Mouse (Mus musculus): Measurements from ENCODE around the gene Slc39a10. TPM values are rescaled to one million over a fixed set of nuclear protein-coding genes. Genes with fewer than 3 reads are reported as not detected.

Slc39a10 gene
- total RNA-seq, 1 experiment = 71.5 TPM

DNA sequence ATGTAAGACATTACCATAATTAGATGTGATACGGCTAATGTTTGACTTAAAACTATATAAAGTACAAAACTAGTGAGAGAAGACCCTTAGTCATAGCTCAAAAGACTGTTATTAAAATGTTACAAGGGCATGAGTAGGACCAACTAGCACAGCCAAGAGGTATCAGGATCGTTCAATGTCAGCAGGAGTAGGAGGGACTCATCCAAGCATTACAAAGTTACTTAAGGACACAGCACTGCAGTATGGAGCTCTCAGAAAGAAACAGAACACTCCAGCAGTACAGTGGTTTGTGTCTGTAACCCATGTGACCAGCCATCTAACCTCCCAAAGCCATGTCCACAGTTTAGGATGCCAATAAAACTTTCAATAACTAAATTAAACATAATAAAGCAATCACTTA is 48.4 kb downstream of the Slc39a10 start:
- Histone ChIP-seq H3K4me3 (ENCODE audit: insufficient read depth in 1 of 2, low read depth in 1 of 2, low read length in 2 of 2, poor library complexity in 1 of 2, severe bottlenecking in 1 of 2) (no peak overlapping the region), H3K27ac (ENCODE audit: insufficient read depth, low read depth, low read length, poor library complexity, severe bottlenecking) (no peak overlapping the region), H3K4me1 (ENCODE audit: control insufficient read depth in 2 of 2, insufficient read depth in 2 of 2, low read length in 2 of 2, poor library complexity in 1 of 2) (no peaks in the 10 kb centered on the region), H3K9ac (ENCODE audit: insufficient read depth, low read depth, low read length, poor library complexity, severe bottlenecking) (no peak overlapping the region), H3K36me3 (ENCODE audit: control insufficient read depth, insufficient read depth, low read length, poor library complexity, severe bottlenecking) (no peaks in the 10 kb centered on the region), H3K9me3 (ENCODE audit: control insufficient read depth, insufficient read depth, low read depth, low read length) (no peaks in the 10 kb centered on the region)
- TF ChIP-seq ZC3H11A (IDR thresholded peaks at IDR 0.05; ENCODE audit: borderline replicate concordance, low read depth, low read length) (no peak), MAFK (IDR thresholded peaks at IDR 0.05; ENCODE audit: insufficient read depth, low read depth, low read length) (no peak), HCFC1 (IDR thresholded peaks at IDR 0.05; ENCODE audit: borderline replicate concordance, insufficient read depth, low read length) (no peak), ZNF384 (IDR thresholded peaks at IDR 0.05; ENCODE audit: low read depth, low read length) (no peak), CHD2 (IDR thresholded peaks at IDR 0.05; ENCODE audit: low read depth, low read length) (no peak)
- no peak for DNase-seq (ENCODE audit: low read depth, low spot score)
- in situ Hi-C loops (cut with MboI; ENCODE audit: low sequenced_read_pairs in 2 of 2, unreplicated experiment in 2 of 2) = loop anchor here in 1 of 2 experiments (25.0 kb wide), 1 partner anchor 1032 kb away; no protein-coding TSS in a partner anchor

DNA sequence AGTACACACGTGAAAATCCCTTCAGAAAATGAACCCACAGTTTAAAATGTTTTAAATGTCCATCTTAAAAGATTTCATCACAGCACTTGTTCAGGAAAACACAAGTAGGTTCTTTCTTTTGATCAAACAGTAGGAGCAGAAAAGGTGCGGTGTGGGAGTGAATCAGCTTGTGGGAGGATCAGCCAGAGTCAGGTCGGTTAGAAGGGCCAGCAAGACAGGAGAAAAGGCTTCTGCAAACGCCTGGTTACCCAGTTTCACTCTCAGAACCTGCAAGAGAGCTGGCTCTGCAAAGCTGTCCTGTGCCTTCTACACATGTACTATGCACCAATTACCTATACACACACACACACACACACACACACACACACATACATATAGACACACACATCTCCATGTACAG is 49.2 kb downstream of the Slc39a10 start:
- no peak overlapping the region for H3K9ac ChIP-seq (ENCODE audit: insufficient read depth, low read depth, low read length, poor library complexity, severe bottlenecking)
- DNase-seq (ENCODE audit: low read depth, low spot score) = no peak
- in situ Hi-C loops (cut with MboI; ENCODE audit: low sequenced_read_pairs in 2 of 2, unreplicated experiment in 2 of 2) = loop anchor here in 1 of 2 experiments (25.0 kb wide), 1 partner anchor 1031 kb away; no protein-coding TSS in a partner anchor
- H3K4me1 ChIP-seq (ENCODE audit: control insufficient read depth in 2 of 2, insufficient read depth in 2 of 2, low read length in 2 of 2, poor library complexity in 1 of 2) = no peaks in the 10 kb centered on the region
- no peak overlapping the region for H3K27ac ChIP-seq (ENCODE audit: insufficient read depth, low read depth, low read length, poor library complexity, severe bottlenecking)
- no peaks in the 10 kb centered on the region for H3K36me3 ChIP-seq (ENCODE audit: control insufficient read depth, insufficient read depth, low read length, poor library complexity, severe bottlenecking)
- no peaks in the 10 kb centered on the region for H3K9me3 ChIP-seq (ENCODE audit: control insufficient read depth, insufficient read depth, low read depth, low read length)
- TF ChIP-seq MAFK (IDR thresholded peaks at IDR 0.05; ENCODE audit: insufficient read depth, low read depth, low read length) = no peak
- no peak for TF ChIP-seq ZC3H11A (IDR thresholded peaks at IDR 0.05; ENCODE audit: borderline replicate concordance, low read depth, low read length)
- TF ChIP-seq HCFC1 (IDR thresholded peaks at IDR 0.05; ENCODE audit: borderline replicate concordance, insufficient read depth, low read length) = no peak
- no peak for TF ChIP-seq ZNF384 (IDR thresholded peaks at IDR 0.05; ENCODE audit: low read depth, low read length)
- no peak for TF ChIP-seq CHD2 (IDR thresholded peaks at IDR 0.05; ENCODE audit: low read depth, low read length)
- H3K4me3 ChIP-seq (ENCODE audit: insufficient read depth in 1 of 2, low read depth in 1 of 2, low read length in 2 of 2, poor library complexity in 1 of 2, severe bottlenecking in 1 of 2) = no peak overlapping the region

DNA sequence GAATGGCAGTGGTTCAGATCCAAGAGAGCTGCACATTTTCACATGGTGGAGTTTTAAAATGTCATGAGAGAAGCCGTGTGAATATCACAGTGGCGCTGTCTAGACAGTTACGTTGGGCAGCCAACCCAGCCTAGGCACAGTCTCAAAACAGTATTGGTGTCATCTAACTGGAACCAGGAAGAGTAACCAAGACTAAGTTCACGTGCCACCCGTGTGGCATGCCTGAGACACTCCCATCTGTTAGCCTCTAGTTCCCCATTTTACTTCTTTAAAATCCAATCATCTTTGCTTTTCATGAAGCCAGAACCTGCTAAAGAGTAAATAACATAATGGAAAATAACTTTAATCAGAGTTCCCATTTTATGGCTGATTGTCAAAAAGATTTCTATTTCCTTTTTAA is 60.7 kb downstream of the Slc39a10 start:
- Histone ChIP-seq H3K27ac (ENCODE audit: insufficient read depth, low read depth, low read length, poor library complexity, severe bottlenecking) (no peak overlapping the region), H3K4me1 (ENCODE audit: control insufficient read depth in 2 of 2, insufficient read depth in 2 of 2, low read length in 2 of 2, poor library complexity in 1 of 2) (no peaks in the 10 kb centered on the region), H3K9me3 (ENCODE audit: control insufficient read depth, insufficient read depth, low read depth, low read length) (no peaks in the 10 kb centered on the region), H3K4me3 (ENCODE audit: insufficient read depth in 1 of 2, low read depth in 1 of 2, low read length in 2 of 2, poor library complexity in 1 of 2, severe bottlenecking in 1 of 2) (no peak overlapping the region), H3K9ac (ENCODE audit: insufficient read depth, low read depth, low read length, poor library complexity, severe bottlenecking) (no peak overlapping the region), H3K36me3 (ENCODE audit: control insufficient read depth, insufficient read depth, low read length, poor library complexity, severe bottlenecking) (peaks cover 9% of the 10 kb centered on the region)
- DNase-seq (ENCODE audit: low read depth, low spot score) = no peak
- TF ChIP-seq CHD2 (IDR thresholded peaks at IDR 0.05; ENCODE audit: low read depth, low read length) (no peak), ZNF384 (IDR thresholded peaks at IDR 0.05; ENCODE audit: low read depth, low read length) (no peak)
- in situ Hi-C loops (cut with MboI; ENCODE audit: low sequenced_read_pairs in 2 of 2, unreplicated experiment in 2 of 2) = loop anchor here in 1 of 2 experiments (25.0 kb wide), 1 partner anchor 1020 kb away; no protein-coding TSS in a partner anchor

DNA sequence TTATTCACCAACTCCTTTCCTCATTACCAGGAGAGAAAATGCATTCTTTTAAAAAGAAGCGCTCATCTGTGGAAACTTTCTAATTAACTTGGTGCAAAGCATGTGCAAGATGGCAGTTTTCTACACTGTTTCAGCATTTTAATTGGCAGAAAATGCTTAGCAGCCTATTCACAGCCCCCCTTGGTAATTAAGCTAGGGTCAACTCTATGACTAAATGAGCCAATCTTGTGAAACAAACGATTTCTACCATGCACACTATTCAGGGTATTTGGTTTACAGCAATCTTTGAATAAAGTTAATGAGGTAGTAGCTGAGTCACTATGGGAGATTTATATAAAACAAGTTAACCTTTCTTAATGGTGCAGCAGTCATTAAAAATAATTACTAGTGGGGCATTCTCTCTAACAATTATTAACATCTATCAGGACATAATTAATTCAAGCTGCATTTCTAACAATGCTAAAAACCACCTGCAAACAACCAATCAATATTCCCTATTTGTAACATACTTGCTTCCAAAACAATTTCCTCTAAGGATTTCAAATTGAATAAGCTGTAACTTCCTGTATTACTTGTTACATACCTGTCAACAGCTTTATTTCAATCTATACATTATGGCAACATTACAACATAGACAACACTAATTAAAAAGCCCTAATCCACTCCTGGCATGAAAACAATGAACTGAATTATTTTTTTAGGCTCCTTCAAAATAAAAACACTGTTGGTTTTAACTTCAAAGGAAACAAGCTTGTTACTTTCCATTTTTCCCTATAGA is 62.4 kb downstream of the Slc39a10 start:
- DNase-seq (ENCODE audit: low read depth, low spot score) = no peak
- H3K4me1 ChIP-seq (ENCODE audit: control insufficient read depth in 2 of 2, insufficient read depth in 2 of 2, low read length in 2 of 2, poor library complexity in 1 of 2) = no peaks in the 10 kb centered on the region
- H3K9ac ChIP-seq (ENCODE audit: insufficient read depth, low read depth, low read length, poor library complexity, severe bottlenecking) = no peak overlapping the region
- H3K4me3 ChIP-seq (ENCODE audit: insufficient read depth in 1 of 2, low read depth in 1 of 2, low read length in 2 of 2, poor library complexity in 1 of 2, severe bottlenecking in 1 of 2) = no peak overlapping the region
- in situ Hi-C loops (cut with MboI; ENCODE audit: low sequenced_read_pairs in 2 of 2, unreplicated experiment in 2 of 2) = loop anchor here in 1 of 2 experiments (25.0 kb wide), 1 partner anchor 1018 kb away; no protein-coding TSS in a partner anchor
- H3K36me3 ChIP-seq (ENCODE audit: control insufficient read depth, insufficient read depth, low read length, poor library complexity, severe bottlenecking) = peaks cover 6% of the 10 kb centered on the region
- TF ChIP-seq HCFC1 (IDR thresholded peaks at IDR 0.05; ENCODE audit: borderline replicate concordance, insufficient read depth, low read length) (no peak), ZC3H11A (IDR thresholded peaks at IDR 0.05; ENCODE audit: borderline replicate concordance, low read depth, low read length) (no peak), MAFK (IDR thresholded peaks at IDR 0.05; ENCODE audit: insufficient read depth, low read depth, low read length) (no peak), ZNF384 (IDR thresholded peaks at IDR 0.05; ENCODE audit: low read depth, low read length) (no peak), CHD2 (IDR thresholded peaks at IDR 0.05; ENCODE audit: low read depth, low read length) (no peak)
- no peaks in the 10 kb centered on the region for H3K9me3 ChIP-seq (ENCODE audit: control insufficient read depth, insufficient read depth, low read depth, low read length)
- no peak overlapping the region for H3K27ac ChIP-seq (ENCODE audit: insufficient read depth, low read depth, low read length, poor library complexity, severe bottlenecking)
